Comparison of ENCODE assay signal across 8 mouse cellular contexts in the genomic region with DNA sequence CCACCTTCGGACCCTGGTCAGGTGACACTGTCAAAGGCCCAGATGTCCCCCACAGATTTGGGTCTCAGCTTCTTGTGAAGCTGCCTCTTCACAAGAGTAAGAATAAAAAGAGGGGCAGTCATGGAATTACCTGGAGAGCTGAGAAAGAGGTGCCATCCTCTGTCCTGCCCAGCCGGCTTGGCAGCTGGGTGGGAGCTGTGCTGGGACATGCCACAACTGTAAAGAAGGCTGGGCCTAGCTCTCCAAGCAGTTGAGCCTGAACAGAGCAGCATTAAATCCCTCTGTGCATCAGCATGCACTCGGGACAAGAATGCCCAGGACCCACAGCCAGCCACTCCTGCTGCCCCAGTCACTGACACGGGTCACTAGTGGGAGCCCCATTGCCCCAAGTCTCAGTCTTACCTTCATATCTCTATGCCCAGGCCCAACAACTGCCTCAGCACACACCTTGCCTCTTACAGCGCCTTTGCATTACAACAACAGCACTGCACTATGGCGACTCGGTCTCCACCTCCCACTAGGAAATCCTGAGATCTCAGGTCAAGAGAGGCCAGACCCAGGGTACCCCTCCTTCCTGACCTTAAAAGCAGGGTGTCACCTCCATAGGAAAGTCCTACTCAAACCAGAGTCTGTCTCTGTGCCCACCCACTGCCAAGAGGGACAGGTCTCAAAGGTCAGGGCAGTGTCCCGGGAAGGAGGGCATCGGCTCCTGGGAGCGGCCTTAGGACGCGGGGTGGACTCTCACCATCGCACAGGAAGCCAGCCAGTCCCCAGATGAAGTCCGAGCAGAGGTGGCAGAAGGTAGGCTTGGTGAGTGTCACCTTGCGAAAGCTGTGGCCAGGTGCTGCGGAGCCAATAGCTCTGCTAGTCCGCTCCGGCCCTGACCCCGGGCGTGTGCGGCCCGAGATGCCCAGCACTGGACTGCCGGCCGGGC. TPM values are rescaled to one million over a fixed set of nuclear protein-coding genes. Genes with fewer than 3 reads are reported as not detected.
DNase-seq lines count a peak whose midpoint lies in the region; ATAC-seq and TF ChIP-seq lines count a peak whose summit lies in the region.

A gene (plus strand): TSS at position 634 of the 934 bp plus-strand sequence.

- TF ChIP-seq POLR2A in lung, adult 2 months (IDR thresholded peaks at IDR 0.05; ENCODE audit: borderline replicate concordance, extremely low read depth, low read depth, low read length), result no peak

- 0 out of 2 replicates have a peak, but pooled peaks cover 6% of the 10 kb centered on the region for H3K4me1 ChIP-seq in lung, adult 2 months (ENCODE audit: control insufficient read depth, insufficient read depth, low read length)
- H3K4me1 ChIP-seq in forebrain, embryonic 16.5 days (replicated peaks; ENCODE audit: control insufficient read depth, insufficient read depth, low read length), result peaks cover 16% of the 10 kb centered on the region
- peaks cover 12% of the 10 kb centered on the region for H3K4me1 ChIP-seq in intestine, embryonic 16.5 days (ENCODE audit: control insufficient read depth, insufficient read depth, low read length)

- peak; percentile 9; the same call in 1 of the 2 replicates for ATAC-seq in forebrain, embryonic 16.5 days
- ATAC-seq in intestine, embryonic 16.5 days, result peak; percentile 71
- peak; percentile 51 for ATAC-seq in megakaryocyte-erythroid progenitor cell, adult 5-6 weeks (replicated peaks; ENCODE audit: low FRiP score, low TSS enrichment, poor library complexity, severe bottlenecking)

- H3K9me3 ChIP-seq in forebrain, embryonic 16.5 days (ENCODE audit: control insufficient read depth, low read length), result no peaks in the 10 kb centered on the region
- H3K9me3 ChIP-seq in intestine, embryonic 16.5 days (ENCODE audit: control insufficient read depth, low read length), result no peaks in the 10 kb centered on the region

- no peaks in the 10 kb centered on the region; the same call in 1 of the 2 replicates for H3K27me3 ChIP-seq in forebrain, embryonic 16.5 days (replicated peaks; ENCODE audit: control insufficient read depth, insufficient read depth, low read length)
- no peaks in the 10 kb centered on the region for H3K27me3 ChIP-seq in intestine, embryonic 16.5 days (replicated peaks; ENCODE audit: control insufficient read depth, insufficient read depth, low read length)

- peaks cover 3% of the 10 kb centered on the region; the same call in 1 of the 2 replicates for H3K36me3 ChIP-seq in forebrain, embryonic 16.5 days (ENCODE audit: control insufficient read depth, insufficient read depth)
- H3K36me3 ChIP-seq in intestine, embryonic 16.5 days (ENCODE audit: control insufficient read depth, insufficient read depth, low read length), result peaks cover 7% of the 10 kb centered on the region; the same call in 1 of the 2 replicates

- WGBS in lung, adult 2 months, result 10% methylated on average over 24 of the region's 24 CpGs
- 11% methylated on average over 24 of the region's 24 CpGs for WGBS in forebrain, embryonic 16.5 days
- 9% methylated on average over 24 of the region's 24 CpGs for WGBS in intestine, embryonic 16.5 days

- DNase-seq in lung, adult 2 months, result no peak
- no peak for DNase-seq in lung, postnatal 25 days (ENCODE audit: low spot score)
- no peak for DNase-seq in adrenal gland, postnatal 14 days
- DNase-seq in embryo, embryonic 10 days (ENCODE audit: low spot score), result no peak
- no peak for DNase-seq in spleen, adult 18-20 months

- no peak for TF ChIP-seq CTCF in lung, adult 2 months (IDR thresholded peaks at IDR 0.05; ENCODE audit: insufficient read depth, low read length)

- peak within 1 kb of the TSS; percentile 72 for H3K4me3 ChIP-seq in lung, adult 2 months (replicated peaks; ENCODE audit: extremely low read depth, low read depth, low read length)
- peak within 1 kb of the TSS; percentile 69 for H3K4me3 ChIP-seq in forebrain, embryonic 16.5 days (replicated peaks; ENCODE audit: low read length)
- peak within 1 kb of the TSS; percentile 92 for H3K4me3 ChIP-seq in intestine, embryonic 16.5 days (ENCODE audit: low read length)

- no peak within 1 kb of the TSS for H3K27ac ChIP-seq in forebrain, embryonic 16.5 days (ENCODE audit: low read length)
- H3K27ac ChIP-seq in intestine, embryonic 16.5 days (ENCODE audit: low read length), result peak within 1 kb of the TSS; percentile 44

- H3K9ac ChIP-seq in forebrain, embryonic 16.5 days (replicated peaks; ENCODE audit: low read depth, low read length), result peak within 1 kb of the TSS; percentile 86
- peak within 1 kb of the TSS; percentile 96 for H3K9ac ChIP-seq in intestine, embryonic 16.5 days (ENCODE audit: low read depth, low read length)

- H3K4me2 ChIP-seq in forebrain, embryonic 16.5 days (ENCODE audit: low read length), result peak within 1 kb of the TSS; percentile 60
- peak within 1 kb of the TSS; percentile 86 for H3K4me2 ChIP-seq in intestine, embryonic 16.5 days (ENCODE audit: low read depth, low read length)

RNA-seq across cellular contexts. Expression of the gene that starts here (rescaled TPM):
- 28.4 and 34.5 TPM in 2 replicates for polyA plus RNA-seq in lung, adult 2 months (2012; rRNA removed)
- total RNA-seq in adrenal gland, postnatal 14 days (2021), result 12.6 and 13.7 TPM in 2 replicates
- polyA plus RNA-seq in forebrain, embryonic 16.5 days (2015; fragmentation: Nextera tagmentation; extraction: Ambion mirVana), result 9.6 and 13.2 TPM in 2 replicates
- 11.3 and 11.9 TPM in 2 replicates for polyA plus RNA-seq in intestine, embryonic 16.5 days (2015; fragmentation: Nextera tagmentation; extraction: Ambion mirVana)
- 19.9 and 20.7 TPM in 2 replicates for total RNA-seq in megakaryocyte-erythroid progenitor cell, adult 5-6 weeks (2014; fragmentation: Nextera tagmentation)
- total RNA-seq in megakaryocyte-erythroid progenitor cell, adult 5-6 weeks (2017), result 2.8 and 7.8 TPM in 2 replicates

Comparison
In these comparisons a context has a peak if more than half of its experiments do, and no peak if none do; other contexts are left out.
1. ATAC-seq: peak in every context shown above with its lines; median percentile 71 in intestine, embryonic 16.5 days; 51 in megakaryocyte-erythroid progenitor cell, adult 5-6 weeks; 9 in forebrain, embryonic 16.5 days.